Mouse (Mus musculus) liver, embryonic 13.5 days (tissue): Measurements from ENCODE around the gene Ephx3. TPM values are rescaled to one million over a fixed set of nuclear protein-coding genes. Genes with fewer than 3 reads are reported as not detected.
A peak's percentile ranks its signal among the peaks of the same experiment; 100 is the strongest.

ENCODE experiments used
- ATAC-seq: fragments of 200-750 bp; cut with Nextera tagmentation; 2 replicates; pipeline ENCODE4 v1.8.0; 2017; ENCODE audit warnings: low read depth, mild to moderate bottlenecking, moderate number of reproducible peaks, moderate library complexity
- DNase-seq: peaks from one replicate; pipeline ENCODE4 v3.0.0; 2022
- H3K27ac ChIP-seq: fragments of 300-500 bp; sonication (generic); 2 replicates; pipeline ENCODE4 v1.5.1; 2015; ENCODE audit warnings: moderate library complexity, mild to moderate bottlenecking, inconsistent platforms
- H3K27me3 ChIP-seq: fragments of 300-500 bp; sonication (generic); 2 replicates; pipeline ENCODE4 v1.6.1; 2015; ENCODE audit warnings: mild to moderate bottlenecking, inconsistent platforms
- H3K36me3 ChIP-seq: fragments of 300-500 bp; sonication (generic); 2 replicates; pipeline ENCODE4 v1.6.1; 2015; ENCODE audit warnings: mild to moderate bottlenecking, inconsistent platforms
- H3K4me1 ChIP-seq: fragments of 300-500 bp; sonication (generic); replicated peaks from 2 replicates; pipeline ENCODE4 v1.6.1; 2015; ENCODE audit warnings: inconsistent platforms
- H3K4me2 ChIP-seq: fragments of 300-500 bp; sonication (generic); 2 replicates; pipeline ENCODE4 v1.6.1; 2015; ENCODE audit warnings: inconsistent platforms, mild to moderate bottlenecking, moderate library complexity
- H3K4me3 ChIP-seq: fragments of 300-500 bp; sonication (generic); replicated peaks from 2 replicates; pipeline ENCODE4 v1.5.1; 2015; ENCODE audit warnings: mild to moderate bottlenecking, inconsistent platforms
- H3K9ac ChIP-seq: fragments of 300-500 bp; sonication (generic); 2 replicates; pipeline ENCODE4 v1.6.1; 2015; ENCODE audit warnings: mild to moderate bottlenecking, inconsistent platforms
- H3K9me3 ChIP-seq: fragments of 300-500 bp; sonication (generic); replicated peaks from 2 replicates; pipeline ENCODE4 v1.6.1; 2016; ENCODE audit warnings: inconsistent platforms
- WGBS: fragments of 180-500 bp; shearing (Covaris S2); methylation state at CpG from one replicate; pipeline ENCODE4 v1.1.7; 2015; ENCODE audit not compliant: insufficient replicate concordance; 5-methylcytosine and 5-hydroxymethylcytosine counted together
- polyA plus RNA-seq: library from polyadenylated mRNA; unstranded; fragments of >200 nt; fragmentation: Nextera tagmentation; extraction: Ambion mirVana; gene quantifications from 2 replicates; pipeline ENCODE4 v1.2.1, GENCODE M21; 2015

Gene Ephx3
- polyA plus RNA-seq, 1 experiment from 2014 or later = not detected

GRCm38 (mm10) chr17:32172485-32172884 is 16.9 kb downstream of the Ephx3 start:
- WGBS = 31% methylated on average over 2 of the region's 2 CpGs
- Histone ChIP-seq H3K4me1 (peaks cover 14% of the 10 kb centered on the region), H3K9me3 (no peaks in the 10 kb centered on the region), H3K9ac (no peak overlapping the region), H3K36me3 (no peaks in the 10 kb centered on the region), H3K27me3 (peaks cover 12% of the 10 kb centered on the region), H3K4me2 (no peak overlapping the region), H3K27ac (no peak overlapping the region), H3K4me3 (no peak overlapping the region)
- DNase-seq = no peak
- ATAC-seq = no peak

- DNase-seq (peak; percentile 44), ATAC-seq (peak; percentile 44; the same call in 1 of the 2 replicates)
- Histone ChIP-seq H3K4me3 (no peak overlapping the region), H3K4me1 (peaks cover 32% of the 10 kb centered on the region), H3K9ac (no peak overlapping the region), H3K27me3 (peaks cover 39% of the 10 kb centered on the region), H3K36me3 (no peaks in the 10 kb centered on the region), H3K4me2 (no peak overlapping the region), H3K27ac (no peak overlapping the region), H3K9me3 (no peaks in the 10 kb centered on the region)
- WGBS = 29% methylated on average over 4 of the region's 4 CpGs
These were observed 19.7 kb downstream of the Ephx3 start for GRCm38 (mm10) chr17:32169518-32170225.

- Histone ChIP-seq H3K27me3 (peaks cover 69% of the 10 kb centered on the region), H3K4me3 (peak within 1 kb of the TSS; percentile 58), H3K27ac (no peak within 1 kb of the TSS), H3K36me3 (no peaks in the 10 kb centered on the region), H3K4me2 (peak within 1 kb of the TSS; percentile 79), H3K9me3 (no peaks in the 10 kb centered on the region), H3K4me1 (peaks cover 45% of the 10 kb centered on the region), H3K9ac (peak within 1 kb of the TSS; percentile 57)
- 2% methylated on average over 32 of the region's 39 CpGs for WGBS
- DNase-seq (no peak), ATAC-seq (no peak; the same call in 1 of the 2 replicates)
These were observed 22.7 kb downstream of the Ephx3 start, which contains the start of gene Notch3 for GRCm38 (mm10) chr17:32166687-32167086. Gene Notch3, minus strand, starts transcription at chr17:32166852.

- H3K36me3 ChIP-seq = no peaks in the 10 kb centered on the region
- WGBS = 2% methylated on average over 39 of the region's 43 CpGs
- H3K4me3 ChIP-seq = peak overlapping the region; percentile 58
- H3K9me3 ChIP-seq = no peaks in the 10 kb centered on the region
- ATAC-seq (no peak), DNase-seq (no peak)
- no peak overlapping the region for H3K27ac ChIP-seq
- H3K4me1 ChIP-seq = peaks cover 45% of the 10 kb centered on the region
- peaks cover 76% of the 10 kb centered on the region for H3K27me3 ChIP-seq
- H3K9ac ChIP-seq = peak overlapping the region; percentile 57; the same call in 1 of the 2 replicates
- H3K4me2 ChIP-seq = peak overlapping the region; percentile 79
These were observed 23.4 kb downstream of the Ephx3 start for GRCm38 (mm10) chr17:32165803-32166595.

GRCm38 (mm10) chr17:32165266-32165802 is 24.0 kb downstream of the Ephx3 start:
- 10% methylated on average over 9 of the region's 9 CpGs for WGBS
- Histone ChIP-seq H3K9ac (peak overlapping the region; percentile 57; the same call in 1 of the 2 replicates), H3K4me1 (peaks cover 42% of the 10 kb centered on the region), H3K4me3 (peak overlapping the region; percentile 58), H3K9me3 (no peaks in the 10 kb centered on the region), H3K27me3 (peaks cover 83% of the 10 kb centered on the region), H3K4me2 (peak overlapping the region; percentile 79), H3K36me3 (no peaks in the 10 kb centered on the region), H3K27ac (no peak overlapping the region)
- no peak for DNase-seq
- 0 out of 2 replicates have a peak, but pooled peaks have one; percentile 45 for ATAC-seq

GRCm38 (mm10) chr17:32164780-32165179 is 24.6 kb downstream of the Ephx3 start:
- Histone ChIP-seq H3K36me3 (no peaks in the 10 kb centered on the region), H3K9ac (no peak overlapping the region), H3K27ac (no peak overlapping the region), H3K4me3 (no peak overlapping the region), H3K27me3 (peaks cover 87% of the 10 kb centered on the region), H3K4me2 (no peak overlapping the region), H3K4me1 (peaks cover 36% of the 10 kb centered on the region), H3K9me3 (no peaks in the 10 kb centered on the region)
- DNase-seq = no peak
- ATAC-seq = no peak

- no peak overlapping the region for H3K27ac ChIP-seq
- H3K9ac ChIP-seq = no peak overlapping the region
- H3K4me2 ChIP-seq = no peak overlapping the region
- no peaks in the 10 kb centered on the region for H3K9me3 ChIP-seq
- ATAC-seq = no peak
- H3K27me3 ChIP-seq = peaks cover 87% of the 10 kb centered on the region
- no peaks in the 10 kb centered on the region for H3K36me3 ChIP-seq
- H3K4me3 ChIP-seq = no peak overlapping the region
- DNase-seq = no peak
- 46% methylated on average over 6 of the region's 6 CpGs for WGBS
- peaks cover 31% of the 10 kb centered on the region for H3K4me1 ChIP-seq
These were observed 25.3 kb downstream of the Ephx3 start for GRCm38 (mm10) chr17:32163910-32164650.

- Histone ChIP-seq H3K9me3 (no peaks in the 10 kb centered on the region), H3K4me3 (peak overlapping the region; percentile 43), H3K27ac (no peak overlapping the region), H3K36me3 (no peaks in the 10 kb centered on the region), H3K4me1 (peaks cover 31% of the 10 kb centered on the region), H3K9ac (no peak overlapping the region), H3K4me2 (peak overlapping the region; percentile 64), H3K27me3 (peaks cover 77% of the 10 kb centered on the region)
- ATAC-seq (no peak), DNase-seq (no peak)
- whole genome bisulfite sequencing = 3% methylated on average over 58 of the region's 58 CpGs
These were observed 27.1 kb downstream of the Ephx3 start for GRCm38 (mm10) chr17:32162112-32162850.

- ATAC-seq = no peak
- no peak overlapping the region for H3K27ac ChIP-seq
- H3K4me1 ChIP-seq = peaks cover 19% of the 10 kb centered on the region
- H3K4me2 ChIP-seq = no peak overlapping the region
- H3K27me3 ChIP-seq = peaks cover 63% of the 10 kb centered on the region
- H3K36me3 ChIP-seq = no peaks in the 10 kb centered on the region
- WGBS = 58% methylated on average over 4 of the region's 4 CpGs
- H3K9ac ChIP-seq = no peak overlapping the region
- no peak overlapping the region for H3K4me3 ChIP-seq
- DNase-seq = no peak
- no peaks in the 10 kb centered on the region for H3K9me3 ChIP-seq
These were observed 28.5 kb downstream of the Ephx3 start for GRCm38 (mm10) chr17:32160882-32161281.

- Histone ChIP-seq H3K27me3 (peaks cover 43% of the 10 kb centered on the region), H3K4me1 (peaks cover 10% of the 10 kb centered on the region), H3K4me3 (no peak overlapping the region), H3K4me2 (no peak overlapping the region), H3K27ac (no peak overlapping the region), H3K9ac (no peak overlapping the region), H3K9me3 (no peaks in the 10 kb centered on the region), H3K36me3 (no peaks in the 10 kb centered on the region)
- DNase-seq (no peak), ATAC-seq (no peak)
- whole genome bisulfite sequencing = 46% methylated on average over 13 of the region's 13 CpGs
These were observed 30.5 kb downstream of the Ephx3 start for GRCm38 (mm10) chr17:32158841-32159240.
